14 mouse cellular contexts compared by ENCODE assay signal in genomic region chr2:179937091-179937490, GRCm38 (mm10).
"Had no signal": no experiment of that assay in that cellular context is flagged by ENCODE, and none has a peak within 500 bp of the region (broad histone marks: within the 10 kb centered on the region; RNA-seq: fewer than 3 reads in every experiment).

No protein-coding gene starts in this region.

- DNase-seq: kidney, adult 8-10 months; kidney, postnatal 25 days; lung, postnatal 14 days; right cerebral cortex, adult 18-20 months; right cerebral cortex, postnatal 25 days; thymus, postnatal 4 days had no signal

- H3K9me3 ChIP-seq: limb, embryonic 15.5 days; liver, embryonic 15.5 days; lung, embryonic 15.5 days; midbrain, embryonic 12.5 days; neural tube, embryonic 13.5 days had no signal

- ATAC-seq: intestine, postnatal 0 days; midbrain, embryonic 16.5 days had no signal

- H3K27me3 ChIP-seq: limb, embryonic 15.5 days; liver, embryonic 15.5 days; lung, embryonic 15.5 days; midbrain, embryonic 12.5 days; neural tube, embryonic 13.5 days had no signal

- H3K9ac ChIP-seq: limb, embryonic 15.5 days; liver, embryonic 15.5 days; lung, embryonic 15.5 days; midbrain, embryonic 12.5 days; neural tube, embryonic 13.5 days had no signal

- H3K4me1 ChIP-seq: limb, embryonic 15.5 days; lung, embryonic 15.5 days had no signal

- H3K27ac ChIP-seq: left cerebral cortex, adult 2 months; limb, embryonic 15.5 days; liver, embryonic 15.5 days; lung, embryonic 15.5 days; midbrain, embryonic 12.5 days; neural tube, embryonic 13.5 days had no signal

- H3K4me3 ChIP-seq: left cerebral cortex, adult 2 months; limb, embryonic 15.5 days; liver, embryonic 15.5 days; lung, embryonic 15.5 days; midbrain, embryonic 12.5 days; neural tube, embryonic 13.5 days had no signal

- H3K4me2 ChIP-seq: limb, embryonic 15.5 days; liver, embryonic 15.5 days; lung, embryonic 15.5 days; midbrain, embryonic 12.5 days; neural tube, embryonic 13.5 days had no signal
